Mouse (Mus musculus) spleen, embryonic (tissue): Measurements from ENCODE around the gene Zfp940.

ENCODE experiments used
- CTCF ChIA-PET: fragments of 350-600 bp; sonication (Branson Sonifier 250); formaldehyde crosslinking; loops from one replicate; lab custom pipeline; 2022; lab: Charles Lee

Gene Zfp940

GRCm38 (mm10) chr7:29812244-29812643 is 41.2 kb downstream of the Zfp940 start:
- CTCF ChIA-PET, result no interaction called here

- CTCF ChIA-PET, result no interaction called here
These were observed 46.4 kb downstream of the Zfp940 start for GRCm38 (mm10) chr7:29807046-29807445.

DNA sequence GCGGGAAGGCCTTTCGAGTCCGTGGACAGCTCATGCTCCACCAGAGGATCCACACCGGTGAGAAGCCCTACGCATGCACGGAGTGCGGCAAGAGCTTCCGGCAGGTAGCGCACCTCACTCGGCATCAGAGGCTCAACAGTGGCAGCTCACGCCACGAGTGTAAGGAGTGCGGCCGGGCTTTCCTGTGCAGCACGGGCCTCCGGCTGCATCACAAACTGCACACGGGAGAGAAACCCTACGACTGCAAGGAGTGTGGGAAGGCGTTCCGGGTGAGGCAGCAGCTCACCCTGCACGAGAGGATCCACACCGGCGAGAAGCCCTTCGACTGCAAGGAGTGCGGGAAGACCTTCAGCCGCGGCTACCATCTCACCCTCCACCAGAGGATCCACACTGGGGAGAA is 60.6 kb downstream of the Zfp940 start:
- CTCF ChIA-PET, result interaction anchor here (0.6 kb wide), 1 partner anchor 832 kb away, joined by 3 read pairs; no protein-coding TSS in a partner anchor

DNA sequence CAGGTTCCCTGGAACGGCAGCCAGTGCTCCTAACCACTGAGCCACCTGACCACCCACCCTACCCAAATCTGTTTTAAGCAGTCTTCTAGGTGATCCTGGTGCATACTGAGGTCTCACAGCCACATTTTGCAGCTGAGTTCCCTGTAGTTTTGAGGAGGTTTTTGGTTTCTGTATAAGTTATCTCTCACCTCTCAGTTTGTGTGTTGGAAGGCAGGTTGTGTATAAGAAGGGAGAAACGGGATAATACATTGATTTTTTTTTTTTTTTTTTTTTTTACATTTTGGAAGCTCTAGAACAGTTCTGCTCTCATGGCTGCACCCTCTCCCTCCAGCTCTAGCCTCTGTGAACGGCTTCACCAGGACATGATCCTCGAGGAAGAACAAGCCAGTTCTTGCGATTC is 67.6 kb downstream of the Zfp940 start:
- CTCF ChIA-PET, result interaction anchor here (0.6 to 0.7 kb wide), 2 partner anchors 21 to 34 kb away, joined by 6 to 11 read pairs; no protein-coding TSS in a partner anchor

DNA sequence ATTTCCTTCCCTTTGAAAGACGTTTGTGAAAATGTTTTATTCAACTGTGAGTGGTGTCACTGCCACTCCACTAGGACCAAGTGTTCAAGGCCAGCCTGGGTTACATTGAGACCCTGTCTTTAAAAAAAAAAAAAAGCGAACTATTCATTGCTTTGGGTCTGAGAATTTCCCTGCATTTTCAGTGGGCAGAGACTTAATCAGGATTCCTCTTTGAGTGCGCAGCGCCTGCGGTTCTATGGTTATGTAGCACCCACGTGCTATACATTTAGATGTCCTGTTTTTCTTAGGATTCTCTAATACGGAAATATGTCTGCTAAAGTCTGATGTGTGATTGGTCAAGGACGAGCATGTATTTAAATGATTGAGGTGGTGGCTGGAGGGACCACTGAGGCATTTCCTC is 68.4 kb downstream of the Zfp940 start:
- CTCF ChIA-PET, result no interaction called here

DNA sequence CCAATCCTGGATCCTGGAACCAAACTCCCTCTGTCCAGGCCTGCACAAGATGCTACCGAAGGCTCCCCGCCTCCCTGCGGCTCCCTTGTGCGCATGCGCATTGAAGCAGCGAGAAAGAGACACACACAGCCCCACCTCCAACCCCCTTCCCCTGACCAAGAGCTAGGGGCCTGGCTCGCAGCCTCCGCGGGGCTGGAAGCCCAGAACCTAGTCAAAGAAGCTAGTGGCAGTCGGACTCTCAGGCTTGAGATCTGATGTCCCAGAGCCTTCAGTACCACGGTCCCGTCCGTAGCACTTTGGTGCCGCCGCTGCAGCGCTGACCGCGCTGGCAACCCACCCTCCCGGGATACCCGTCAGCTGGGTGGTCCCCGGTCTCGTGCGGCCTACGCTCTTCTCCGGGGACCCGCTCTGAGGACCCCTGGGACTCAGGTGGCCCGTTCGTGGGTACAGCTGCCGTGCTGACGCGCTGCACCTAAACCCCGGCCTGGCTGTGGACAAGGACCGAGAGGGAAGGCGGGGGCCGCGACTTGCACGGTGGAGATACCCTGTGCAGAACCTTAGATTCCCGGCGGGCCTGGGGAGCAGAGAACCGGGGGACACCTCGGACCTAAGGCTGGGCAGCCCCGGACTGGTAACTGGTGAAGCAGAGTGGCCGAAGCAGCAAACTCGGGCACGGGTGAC is 69.5 kb downstream of the Zfp940 start, which contains the start of gene Zfp30:
Zfp30 (plus strand) TSS at position 128 of the 681 bp plus-strand sequence.
- CTCF ChIA-PET, result no interaction called here
